Mouse (Mus musculus) ES-CJ7 (cell line): Measurements from ENCODE around the gene Mdm4.

Source experiments
- DNase-seq: peaks from one replicate; pipeline ENCODE4 v3.0.0; 2011; ENCODE audit warnings: low read depth, low spot score

The Mdm4 gene

GRCm38 (mm10) chr1:133030461-133030860 is at the start of gene Mdm4:
Mdm4 (minus strand) TSS chr1:133030561.
- no peak for DNase-seq

- DNase-seq = peak; percentile 67
Measured at GRCm38 (mm10) chr1:133080079-133080561, 49.8 kb upstream of the Mdm4 start.

GRCm38 (mm10) chr1:133079509-133079908 is 49.1 kb upstream of the Mdm4 start:
- DNase-seq = no peak

- DNase-seq = no peak
Measured at GRCm38 (mm10) chr1:133078338-133078727, 48.0 kb upstream of the Mdm4 start.

- no peak for DNase-seq
Measured at GRCm38 (mm10) chr1:133077606-133078337, 47.4 kb upstream of the Mdm4 start.

GRCm38 (mm10) chr1:133076681-133077514 is 46.5 kb upstream of the Mdm4 start:
- no peak for DNase-seq

GRCm38 (mm10) chr1:133075651-133076400 is 45.5 kb upstream of the Mdm4 start:
- DNase-seq = no peak

GRCm38 (mm10) chr1:133074541-133074940 is 44.2 kb upstream of the Mdm4 start:
- no peak for DNase-seq

GRCm38 (mm10) chr1:133073327-133073856 is 43.0 kb upstream of the Mdm4 start:
- DNase-seq = no peak

- no peak for DNase-seq
Measured at GRCm38 (mm10) chr1:133071666-133072381, 41.5 kb upstream of the Mdm4 start.

- DNase-seq = no peak
Measured at GRCm38 (mm10) chr1:133070157-133070556, 39.8 kb upstream of the Mdm4 start.

GRCm38 (mm10) chr1:133069275-133070120 is 39.1 kb upstream of the Mdm4 start:
- DNase-seq = no peak

- no peak for DNase-seq
Measured at GRCm38 (mm10) chr1:133068669-133069274, 38.4 kb upstream of the Mdm4 start.

GRCm38 (mm10) chr1:133068268-133068667 is 37.9 kb upstream of the Mdm4 start:
- no peak for DNase-seq

GRCm38 (mm10) chr1:133063164-133063563 is 32.8 kb upstream of the Mdm4 start:
- no peak for DNase-seq

- DNase-seq = no peak
Measured at GRCm38 (mm10) chr1:133060681-133061080, 30.3 kb upstream of the Mdm4 start.

- DNase-seq = no peak
Measured at GRCm38 (mm10) chr1:133059592-133059991, 29.2 kb upstream of the Mdm4 start.

- DNase-seq = no peak
Measured at GRCm38 (mm10) chr1:133057345-133058034, 27.1 kb upstream of the Mdm4 start.

GRCm38 (mm10) chr1:133054326-133054725 is 24.0 kb upstream of the Mdm4 start:
- DNase-seq = no peak
